Mouse (Mus musculus): ENCODE results near the gene Stxbp1. TPM values are rescaled to one million over a fixed set of nuclear protein-coding genes. Genes with fewer than 3 reads are reported as not detected.
A peak's percentile ranks its signal among the peaks of the same experiment; 100 is the strongest.

The Stxbp1 gene
- polyA plus RNA-seq, 1 experiment from 2014 or later, result 27.0 TPM

GRCm38 (mm10) chr2:32824181-32824580, 22.9 kb downstream of the Stxbp1 start:
- Histone ChIP-seq H3K9me3 (ENCODE audit: control insufficient read depth, low read length) (no peaks in the 10 kb centered on the region), H3K4me1 (replicated peaks; ENCODE audit: control insufficient read depth, insufficient read depth, low read length) (peaks cover 16% of the 10 kb centered on the region), H3K27me3 (replicated peaks; ENCODE audit: control insufficient read depth, insufficient read depth, low read length) (no peaks in the 10 kb centered on the region), H3K4me3 (ENCODE audit: low read depth, low read length) (no peak overlapping the region), H3K36me3 (ENCODE audit: control insufficient read depth, insufficient read depth, low read length) (0 out of 2 replicates have a peak, but pooled peaks cover 4% of the 10 kb centered on the region), H3K9ac (ENCODE audit: low read length) (no peak overlapping the region), H3K27ac (ENCODE audit: low read depth) (no peak overlapping the region), H3K4me2 (ENCODE audit: low read length) (no peak overlapping the region)
- DNase-seq (ENCODE audit: low spot score), result no peak
- 30% methylated on average over 8 of the region's 8 CpGs for WGBS
- no peak for ATAC-seq (replicated peaks; ENCODE audit: low FRiP score, low TSS enrichment, low read depth)

- DNase-seq (ENCODE audit: low spot score), result no peak
Measured at GRCm38 (mm10) chr2:32823579-32824154, 23.4 kb downstream of the Stxbp1 start.

GRCm38 (mm10) chr2:32823153-32823552, 23.9 kb downstream of the Stxbp1 start:
- no peaks in the 10 kb centered on the region for H3K9me3 ChIP-seq (ENCODE audit: control insufficient read depth, low read length)
- H3K9ac ChIP-seq (ENCODE audit: low read length), result no peak overlapping the region
- H3K4me1 ChIP-seq (replicated peaks; ENCODE audit: control insufficient read depth, insufficient read depth, low read length), result peaks cover 16% of the 10 kb centered on the region
- H3K4me2 ChIP-seq (ENCODE audit: low read length), result no peak overlapping the region
- H3K36me3 ChIP-seq (ENCODE audit: control insufficient read depth, insufficient read depth, low read length), result peaks cover 4% of the 10 kb centered on the region; the same call in 1 of the 2 replicates
- whole genome bisulfite sequencing, result 27% methylated on average over 11 of the region's 11 CpGs
- H3K27ac ChIP-seq (ENCODE audit: low read depth), result no peak overlapping the region
- ATAC-seq (replicated peaks; ENCODE audit: low FRiP score, low TSS enrichment, low read depth), result 0 out of 2 replicates have a peak, but pooled peaks have one; percentile 34
- H3K27me3 ChIP-seq (replicated peaks; ENCODE audit: control insufficient read depth, insufficient read depth, low read length), result no peaks in the 10 kb centered on the region
- no peak for DNase-seq (ENCODE audit: low spot score)
- no peak overlapping the region for H3K4me3 ChIP-seq (ENCODE audit: low read depth, low read length)

More at GRCm38 (mm10) chr2:32823579-32824154, 23.4 kb downstream of the Stxbp1 start:
- Histone ChIP-seq H3K9me3 (ENCODE audit: control insufficient read depth, low read length) (no peaks in the 10 kb centered on the region), H3K27ac (ENCODE audit: low read depth) (no peak overlapping the region; the same call in 1 of the 2 replicates), H3K36me3 (ENCODE audit: control insufficient read depth, insufficient read depth, low read length) (0 out of 2 replicates have a peak, but pooled peaks cover 4% of the 10 kb centered on the region), H3K9ac (ENCODE audit: low read length) (no peak overlapping the region), H3K27me3 (replicated peaks; ENCODE audit: control insufficient read depth, insufficient read depth, low read length) (no peaks in the 10 kb centered on the region), H3K4me3 (ENCODE audit: low read depth, low read length) (no peak overlapping the region), H3K4me1 (replicated peaks; ENCODE audit: control insufficient read depth, insufficient read depth, low read length) (peaks cover 16% of the 10 kb centered on the region), H3K4me2 (ENCODE audit: low read length) (no peak overlapping the region)
- ATAC-seq (replicated peaks; ENCODE audit: low FRiP score, low TSS enrichment, low read depth), result no peak
- whole genome bisulfite sequencing, result 54% methylated on average over 8 of the region's 8 CpGs

- H3K4me1 ChIP-seq (replicated peaks; ENCODE audit: control insufficient read depth, insufficient read depth, low read length), result peaks cover 16% of the 10 kb centered on the region
- WGBS, result 74% methylated on average over 6 of the region's 6 CpGs
- H3K27ac ChIP-seq (ENCODE audit: low read depth), result no peak overlapping the region
- DNase-seq (ENCODE audit: low spot score) (no peak), ATAC-seq (replicated peaks; ENCODE audit: low FRiP score, low TSS enrichment, low read depth) (no peak)
- H3K4me2 ChIP-seq (ENCODE audit: low read length), result no peak overlapping the region
- H3K36me3 ChIP-seq (ENCODE audit: control insufficient read depth, insufficient read depth, low read length), result peaks cover 4% of the 10 kb centered on the region; the same call in 1 of the 2 replicates
- no peak overlapping the region for H3K4me3 ChIP-seq (ENCODE audit: low read depth, low read length)
- H3K27me3 ChIP-seq (replicated peaks; ENCODE audit: control insufficient read depth, insufficient read depth, low read length), result no peaks in the 10 kb centered on the region
- H3K9me3 ChIP-seq (ENCODE audit: control insufficient read depth, low read length), result no peaks in the 10 kb centered on the region
- H3K9ac ChIP-seq (ENCODE audit: low read length), result no peak overlapping the region
Measured at GRCm38 (mm10) chr2:32822643-32823042, 24.4 kb downstream of the Stxbp1 start.

GRCm38 (mm10) chr2:32821041-32821802, 25.8 kb downstream of the Stxbp1 start:
- H3K36me3 ChIP-seq (ENCODE audit: control insufficient read depth, insufficient read depth, low read length), result peaks cover 4% of the 10 kb centered on the region; the same call in 1 of the 2 replicates
- no peak overlapping the region for H3K9ac ChIP-seq (ENCODE audit: low read length)
- no peak for ATAC-seq (replicated peaks; ENCODE audit: low FRiP score, low TSS enrichment, low read depth)
- no peaks in the 10 kb centered on the region for H3K9me3 ChIP-seq (ENCODE audit: control insufficient read depth, low read length)
- peaks cover 24% of the 10 kb centered on the region for H3K4me1 ChIP-seq (replicated peaks; ENCODE audit: control insufficient read depth, insufficient read depth, low read length)
- DNase-seq (ENCODE audit: low spot score), result no peak
- H3K27ac ChIP-seq (ENCODE audit: low read depth), result no peak overlapping the region
- 67% methylated on average over 11 of the region's 11 CpGs for WGBS
- no peak overlapping the region for H3K4me2 ChIP-seq (ENCODE audit: low read length)
- no peaks in the 10 kb centered on the region for H3K27me3 ChIP-seq (replicated peaks; ENCODE audit: control insufficient read depth, insufficient read depth, low read length)
- H3K4me3 ChIP-seq (ENCODE audit: low read depth, low read length), result no peak overlapping the region

GRCm38 (mm10) chr2:32818208-32818607, 28.8 kb downstream of the Stxbp1 start:
- Histone ChIP-seq H3K9ac (ENCODE audit: low read length) (no peak overlapping the region), H3K27me3 (replicated peaks; ENCODE audit: control insufficient read depth, insufficient read depth, low read length) (no peaks in the 10 kb centered on the region)
- ATAC-seq (replicated peaks; ENCODE audit: low FRiP score, low TSS enrichment, low read depth), result no peak

GRCm38 (mm10) chr2:32817589-32817988, 29.5 kb downstream of the Stxbp1 start:
- Histone ChIP-seq H3K9ac (ENCODE audit: low read length) (no peak overlapping the region), H3K27me3 (replicated peaks; ENCODE audit: control insufficient read depth, insufficient read depth, low read length) (no peaks in the 10 kb centered on the region), H3K27ac (ENCODE audit: low read depth) (no peak overlapping the region), H3K4me1 (replicated peaks; ENCODE audit: control insufficient read depth, insufficient read depth, low read length) (0 out of 2 replicates have a peak, but pooled peaks cover 8% of the 10 kb centered on the region), H3K36me3 (ENCODE audit: control insufficient read depth, insufficient read depth, low read length) (peaks cover 30% of the 10 kb centered on the region; the same call in 1 of the 2 replicates), H3K4me2 (ENCODE audit: low read length) (no peak overlapping the region), H3K4me3 (ENCODE audit: low read depth, low read length) (no peak overlapping the region), H3K9me3 (ENCODE audit: control insufficient read depth, low read length) (no peaks in the 10 kb centered on the region)
- DNase-seq (ENCODE audit: low spot score) (no peak), ATAC-seq (replicated peaks; ENCODE audit: low FRiP score, low TSS enrichment, low read depth) (no peak)
- 66% methylated on average over 7 of the region's 7 CpGs for WGBS

More at GRCm38 (mm10) chr2:32818208-32818607, 28.8 kb downstream of the Stxbp1 start:
- WGBS, result 97% methylated on average over 5 of the region's 5 CpGs
- peaks cover 26% of the 10 kb centered on the region; the same call in 1 of the 2 replicates for H3K36me3 ChIP-seq (ENCODE audit: control insufficient read depth, insufficient read depth, low read length)
- DNase-seq (ENCODE audit: low spot score), result no peak
- H3K4me3 ChIP-seq (ENCODE audit: low read depth, low read length), result no peak overlapping the region
- H3K4me2 ChIP-seq (ENCODE audit: low read length), result no peak overlapping the region
- 0 out of 2 replicates have a peak, but pooled peaks cover 11% of the 10 kb centered on the region for H3K4me1 ChIP-seq (replicated peaks; ENCODE audit: control insufficient read depth, insufficient read depth, low read length)
- H3K9me3 ChIP-seq (ENCODE audit: control insufficient read depth, low read length), result no peaks in the 10 kb centered on the region
- no peak overlapping the region for H3K27ac ChIP-seq (ENCODE audit: low read depth)

GRCm38 (mm10) chr2:32816946-32817581, 30.0 kb downstream of the Stxbp1 start:
- peaks cover 30% of the 10 kb centered on the region; the same call in 1 of the 2 replicates for H3K36me3 ChIP-seq (ENCODE audit: control insufficient read depth, insufficient read depth, low read length)
- no peak overlapping the region for H3K9ac ChIP-seq (ENCODE audit: low read length)
- H3K4me2 ChIP-seq (ENCODE audit: low read length), result no peak overlapping the region; the same call in 1 of the 2 replicates
- H3K27me3 ChIP-seq (replicated peaks; ENCODE audit: control insufficient read depth, insufficient read depth, low read length), result no peaks in the 10 kb centered on the region
- no peak overlapping the region for H3K4me3 ChIP-seq (ENCODE audit: low read depth, low read length)
- 0 out of 2 replicates have a peak, but pooled peaks cover 8% of the 10 kb centered on the region for H3K4me1 ChIP-seq (replicated peaks; ENCODE audit: control insufficient read depth, insufficient read depth, low read length)
- 25% methylated on average over 17 of the region's 17 CpGs for WGBS
- DNase-seq (ENCODE audit: low spot score) (no peak), ATAC-seq (replicated peaks; ENCODE audit: low FRiP score, low TSS enrichment, low read depth) (no peak)
- H3K27ac ChIP-seq (ENCODE audit: low read depth), result no peak overlapping the region
- no peaks in the 10 kb centered on the region for H3K9me3 ChIP-seq (ENCODE audit: control insufficient read depth, low read length)

Measured in intestine, embryonic 14.5 days (tissue).